Mouse (Mus musculus) hindbrain, embryonic 10.5 days (tissue): Measurements from ENCODE around the gene Gm17622. TPM values are rescaled to one million over a fixed set of nuclear protein-coding genes. Genes with fewer than 3 reads are reported as not detected.

ENCODE experiments used
- DNase-seq: peaks from one replicate; pipeline ENCODE4 v3.0.0-alpha.2; 2017; ENCODE audit warnings: low spot score
- H3K27ac ChIP-seq: fragments of 300-500 bp; sonication (generic); 2 replicates; pipeline ENCODE4 v1.5.1; 2016; ENCODE audit warnings: mild to moderate bottlenecking, moderate library complexity
- H3K27me3 ChIP-seq: fragments of 300-500 bp; sonication (generic); 2 replicates; pipeline ENCODE4 v1.6.1; 2016; ENCODE audit warnings: mild to moderate bottlenecking; ENCODE audit not compliant: poor library complexity, insufficient read depth, severe bottlenecking
- H3K36me3 ChIP-seq: fragments of 300-500 bp; sonication (generic); 2 replicates; pipeline ENCODE4 v1.6.1; 2016; ENCODE audit warnings: mild to moderate bottlenecking, moderate library complexity
- H3K4me1 ChIP-seq: fragments of 300-500 bp; sonication (generic); replicated peaks from 2 replicates; pipeline ENCODE4 v1.6.1; 2016; ENCODE audit warnings: mild to moderate bottlenecking
- H3K4me3 ChIP-seq: fragments of 300-500 bp; sonication (generic); 2 replicates; pipeline ENCODE4 v1.5.1; 2016; ENCODE audit warnings: mild to moderate bottlenecking, moderate library complexity
- H3K9me3 ChIP-seq: fragments of 300-500 bp; sonication (generic); 2 replicates; pipeline ENCODE4 v1.6.1; 2016; ENCODE audit warnings: mild to moderate bottlenecking, moderate library complexity
- WGBS: fragments of 180-500 bp; shearing (Covaris S2); methylation state at CpG from one replicate; pipeline ENCODE4 v1.1.7; 2016; 5-methylcytosine and 5-hydroxymethylcytosine counted together
- polyA plus RNA-seq: library from polyadenylated mRNA; unstranded; fragments of >200 nt; fragmentation: Nextera tagmentation; extraction: Ambion mirVana; gene quantifications from 2 replicates; pipeline ENCODE4 v1.2.1, GENCODE M21; 2016

The Gm17622 gene
- polyA plus RNA-seq, result not detected in 2 replicates

- WGBS, result 96% methylated on average over 3 of the region's 3 CpGs
These were observed at the start of gene Gm17622 for GRCm38 (mm10) chr13:96490433-96490832. Gene Gm17622, plus strand, starts transcription at chr13:96490733.

GRCm38 (mm10) chr13:96450205-96450856 lies 40.2 kb upstream of the Gm17622 start:
- WGBS, result 90% methylated on average over 11 of the region's 11 CpGs
- Histone ChIP-seq H3K4me1 (no peaks in the 10 kb centered on the region), H3K27ac (no peak overlapping the region), H3K9me3 (no peaks in the 10 kb centered on the region), H3K27me3 (no peaks in the 10 kb centered on the region), H3K4me3 (no peak overlapping the region), H3K36me3 (no peaks in the 10 kb centered on the region)
- DNase-seq, result no peak

More at GRCm38 (mm10) chr13:96490433-96490832, at the start of gene Gm17622:
- Histone ChIP-seq H3K27me3 (no peaks in the 10 kb centered on the region), H3K36me3 (peaks cover 31% of the 10 kb centered on the region), H3K9me3 (no peaks in the 10 kb centered on the region), H3K4me3 (no peak within 1 kb of the TSS), H3K4me1 (no peaks in the 10 kb centered on the region; the same call in 1 of the 2 replicates), H3K27ac (no peak within 1 kb of the TSS)
- no peak for DNase-seq

- H3K9me3 ChIP-seq, result no peaks in the 10 kb centered on the region
- H3K4me1 ChIP-seq, result no peaks in the 10 kb centered on the region
- H3K27me3 ChIP-seq, result no peaks in the 10 kb centered on the region
- no peak overlapping the region for H3K27ac ChIP-seq
- WGBS, result 92% methylated on average over 7 of the region's 7 CpGs
- no peak overlapping the region for H3K4me3 ChIP-seq
- H3K36me3 ChIP-seq, result no peaks in the 10 kb centered on the region
- DNase-seq, result no peak
These were observed 39.7 kb upstream of the Gm17622 start for GRCm38 (mm10) chr13:96450869-96451268.

GRCm38 (mm10) chr13:96451386-96452140 lies 39.0 kb upstream of the Gm17622 start:
- H3K9me3 ChIP-seq, result no peaks in the 10 kb centered on the region
- H3K4me3 ChIP-seq, result no peak overlapping the region
- no peaks in the 10 kb centered on the region for H3K27me3 ChIP-seq
- no peak overlapping the region for H3K27ac ChIP-seq
- H3K36me3 ChIP-seq, result no peaks in the 10 kb centered on the region
- 88% methylated on average over 11 of the region's 11 CpGs for WGBS
- no peaks in the 10 kb centered on the region for H3K4me1 ChIP-seq
- DNase-seq, result no peak

GRCm38 (mm10) chr13:96452621-96453020 lies 37.9 kb upstream of the Gm17622 start:
- Histone ChIP-seq H3K36me3 (no peaks in the 10 kb centered on the region), H3K9me3 (no peaks in the 10 kb centered on the region), H3K4me3 (no peak overlapping the region), H3K4me1 (no peaks in the 10 kb centered on the region), H3K27ac (no peak overlapping the region), H3K27me3 (no peaks in the 10 kb centered on the region)
- DNase-seq, result no peak
- WGBS, result 89% methylated on average over 3 of the region's 3 CpGs

- H3K4me3 ChIP-seq, result no peak overlapping the region
- WGBS, result 86% methylated on average over 3 of the region's 3 CpGs
These were observed 36.2 kb upstream of the Gm17622 start for GRCm38 (mm10) chr13:96454288-96454687.

GRCm38 (mm10) chr13:96457566-96457965 lies 33.0 kb upstream of the Gm17622 start:
- WGBS, result 94% methylated on average over 5 of the region's 5 CpGs
- no peak overlapping the region for H3K4me3 ChIP-seq

More at GRCm38 (mm10) chr13:96454288-96454687, 36.2 kb upstream of the Gm17622 start:
- Histone ChIP-seq H3K4me1 (no peaks in the 10 kb centered on the region), H3K27me3 (no peaks in the 10 kb centered on the region), H3K36me3 (no peaks in the 10 kb centered on the region), H3K9me3 (no peaks in the 10 kb centered on the region), H3K27ac (no peak overlapping the region)
- DNase-seq, result no peak

GRCm38 (mm10) chr13:96458018-96458417 lies 32.5 kb upstream of the Gm17622 start:
- Histone ChIP-seq H3K4me3 (no peak overlapping the region), H3K9me3 (no peaks in the 10 kb centered on the region), H3K4me1 (no peaks in the 10 kb centered on the region), H3K27me3 (no peaks in the 10 kb centered on the region), H3K27ac (no peak overlapping the region), H3K36me3 (no peaks in the 10 kb centered on the region)
- 91% methylated on average over 5 of the region's 5 CpGs for WGBS
- no peak for DNase-seq

More at GRCm38 (mm10) chr13:96457566-96457965, 33.0 kb upstream of the Gm17622 start:
- H3K27me3 ChIP-seq, result no peaks in the 10 kb centered on the region
- no peaks in the 10 kb centered on the region for H3K4me1 ChIP-seq
- DNase-seq, result no peak
- no peak overlapping the region for H3K27ac ChIP-seq
- no peaks in the 10 kb centered on the region for H3K9me3 ChIP-seq
- no peaks in the 10 kb centered on the region for H3K36me3 ChIP-seq

- no peaks in the 10 kb centered on the region for H3K9me3 ChIP-seq
- 86% methylated on average over 4 of the region's 4 CpGs for WGBS
- DNase-seq, result no peak
- no peaks in the 10 kb centered on the region for H3K36me3 ChIP-seq
- H3K4me3 ChIP-seq, result no peak overlapping the region
- H3K27me3 ChIP-seq, result no peaks in the 10 kb centered on the region
- H3K4me1 ChIP-seq, result no peaks in the 10 kb centered on the region
- H3K27ac ChIP-seq, result no peak overlapping the region
These were observed 31.9 kb upstream of the Gm17622 start for GRCm38 (mm10) chr13:96458606-96459005.

- Histone ChIP-seq H3K4me1 (no peaks in the 10 kb centered on the region), H3K36me3 (no peaks in the 10 kb centered on the region), H3K27me3 (no peaks in the 10 kb centered on the region), H3K9me3 (no peaks in the 10 kb centered on the region), H3K4me3 (no peak overlapping the region), H3K27ac (no peak overlapping the region)
- WGBS, result 78% methylated on average over 1 of the region's 1 CpGs
- DNase-seq, result no peak
These were observed 27.9 kb upstream of the Gm17622 start for GRCm38 (mm10) chr13:96462644-96463043.

- Histone ChIP-seq H3K27me3 (no peaks in the 10 kb centered on the region), H3K4me3 (no peak overlapping the region), H3K36me3 (no peaks in the 10 kb centered on the region), H3K27ac (no peak overlapping the region), H3K9me3 (no peaks in the 10 kb centered on the region), H3K4me1 (no peaks in the 10 kb centered on the region)
- WGBS, result 47% methylated on average over 5 of the region's 5 CpGs
- DNase-seq, result no peak
These were observed 25.2 kb upstream of the Gm17622 start for GRCm38 (mm10) chr13:96465315-96465714.

GRCm38 (mm10) chr13:96468678-96469077 lies 21.9 kb upstream of the Gm17622 start:
- H3K27ac ChIP-seq, result no peak overlapping the region
- H3K4me1 ChIP-seq, result no peaks in the 10 kb centered on the region
- H3K36me3 ChIP-seq, result no peaks in the 10 kb centered on the region
- H3K9me3 ChIP-seq, result no peaks in the 10 kb centered on the region
- no peak overlapping the region for H3K4me3 ChIP-seq
- no peak for DNase-seq
- WGBS, result 93% methylated on average over 5 of the region's 5 CpGs
- H3K27me3 ChIP-seq, result no peaks in the 10 kb centered on the region

- no peak overlapping the region for H3K4me3 ChIP-seq
- H3K36me3 ChIP-seq, result no peaks in the 10 kb centered on the region
- 89% methylated on average over 6 of the region's 6 CpGs for WGBS
- H3K27me3 ChIP-seq, result no peaks in the 10 kb centered on the region
- no peak for DNase-seq
- H3K9me3 ChIP-seq, result no peaks in the 10 kb centered on the region
- H3K27ac ChIP-seq, result no peak overlapping the region
- no peaks in the 10 kb centered on the region for H3K4me1 ChIP-seq
These were observed 20.0 kb upstream of the Gm17622 start for GRCm38 (mm10) chr13:96470556-96470955.
